Mouse (Mus musculus): ENCODE data around the gene Gm17332. TPM values are rescaled to one million over a fixed set of nuclear protein-coding genes. Genes with fewer than 3 reads are reported as not detected.
A peak's percentile ranks its signal among the peaks of the same experiment; 100 is the strongest.
"Not testable (repeated sequence)": the region's sequence is repeated elsewhere in the genome, so short reads cannot be mapped to it uniquely, and the experiment has no call there.

Gene Gm17332
- polyA plus RNA-seq, 1 experiment from 2014 or later = not detected

DNA sequence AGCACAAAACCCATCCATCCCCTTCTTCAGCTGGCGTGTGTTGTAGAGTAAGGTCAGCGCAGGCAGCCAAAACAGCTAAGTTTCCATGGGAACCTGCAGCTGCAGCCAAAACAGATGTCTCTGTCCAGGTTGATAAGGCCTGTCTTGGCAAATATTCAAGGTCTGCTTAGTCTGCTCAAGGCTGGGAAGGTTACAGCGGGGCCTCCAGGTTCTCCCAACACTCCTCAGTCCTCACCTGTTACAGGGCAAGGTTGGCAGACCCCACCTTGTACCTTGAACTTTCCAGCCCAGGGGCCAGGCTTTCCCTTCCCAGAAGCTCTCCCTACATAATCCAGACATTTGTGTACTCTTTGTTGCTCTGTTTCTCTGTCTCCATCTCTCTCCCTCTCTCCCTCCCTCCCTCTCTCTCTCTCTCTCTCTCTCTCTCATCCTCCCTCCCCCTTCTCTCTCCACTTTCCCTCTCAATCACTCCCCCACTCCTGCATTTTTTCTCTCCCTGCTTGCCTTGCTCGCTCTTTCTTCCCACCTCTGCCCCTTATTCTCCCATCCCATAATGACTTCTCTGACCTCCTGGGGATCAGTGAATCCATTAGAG lies 12.1 kb downstream of the Gm17332 start:
- no peak overlapping the region for H3K27ac ChIP-seq (replicated peaks)
- peak; percentile 26 for DNase-seq (ENCODE audit: low spot score)

GRCm38 (mm10) chr11:31169161-31170051 lies 12.9 kb downstream of the Gm17332 start:
- Histone ChIP-seq H3K27me3 (ENCODE audit: control insufficient read depth, insufficient read depth, low read length) (no peaks in the 10 kb centered on the region), H3K4me2 (replicated peaks; ENCODE audit: low read depth) (peak overlapping the region; percentile 59), H3K27ac (replicated peaks) (peak overlapping the region; percentile 53; the same call in 1 of the 2 replicates), H3K4me3 (ENCODE audit: low read depth, low read length) (peak overlapping the region; percentile 44), H3K4me1 (replicated peaks; ENCODE audit: control insufficient read depth, insufficient read depth) (no peaks in the 10 kb centered on the region), H3K9ac (ENCODE audit: low read length) (peak overlapping the region; percentile 31), H3K9me3 (ENCODE audit: control insufficient read depth, low read length) (no peaks in the 10 kb centered on the region), H3K36me3 (ENCODE audit: control insufficient read depth, insufficient read depth, low read length) (no peaks in the 10 kb centered on the region)
- WGBS = 4% methylated on average over 20 of the region's 21 CpGs
- ATAC-seq (ENCODE audit: low FRiP score, low TSS enrichment) (peak; percentile 69; the same call in 1 of the 2 replicates), DNase-seq (ENCODE audit: low spot score) (peak; percentile 29)
- TF ChIP-seq EP300 (optimal IDR thresholded peaks at IDR 0.05) = no peak
- no peak for TF ChIP-seq CTCF (IDR thresholded peaks at IDR 0.05; ENCODE audit: low read depth)

More for the DNA sequence above, 12.1 kb downstream of the Gm17332 start:
- H3K27me3 ChIP-seq (ENCODE audit: control insufficient read depth, insufficient read depth, low read length) = no peaks in the 10 kb centered on the region
- TF ChIP-seq EP300 (optimal IDR thresholded peaks at IDR 0.05) (no peak), CTCF (IDR thresholded peaks at IDR 0.05; ENCODE audit: low read depth) (no peak)
- no peak overlapping the region for H3K9ac ChIP-seq (ENCODE audit: low read length)
- no peaks in the 10 kb centered on the region for H3K4me1 ChIP-seq (replicated peaks; ENCODE audit: control insufficient read depth, insufficient read depth)
- H3K4me3 ChIP-seq (ENCODE audit: low read depth, low read length) = peak overlapping the region; percentile 44; the same call in 1 of the 2 replicates
- no peaks in the 10 kb centered on the region for H3K9me3 ChIP-seq (ENCODE audit: control insufficient read depth, low read length)
- H3K4me2 ChIP-seq (replicated peaks; ENCODE audit: low read depth) = peak overlapping the region; percentile 59
- 14% methylated on average over 4 of the region's 4 CpGs for WGBS
- no peaks in the 10 kb centered on the region for H3K36me3 ChIP-seq (ENCODE audit: control insufficient read depth, insufficient read depth, low read length)
- ATAC-seq (ENCODE audit: low FRiP score, low TSS enrichment) = peak; percentile 75

DNA sequence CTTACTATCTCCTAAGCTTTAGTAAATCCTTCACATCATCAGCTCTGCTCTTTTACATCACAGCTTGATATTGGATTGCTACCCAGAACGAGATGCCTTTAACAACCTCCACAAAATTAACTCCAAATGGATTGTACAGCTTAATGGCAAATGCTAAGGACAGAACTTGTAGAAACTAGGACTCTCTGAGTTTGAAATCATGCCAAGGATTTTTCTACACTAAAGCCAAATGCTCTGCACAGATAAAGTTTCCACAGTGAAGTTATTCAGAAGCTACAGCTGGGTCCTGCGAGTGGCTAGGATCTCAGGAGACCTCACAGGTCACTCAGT lies 13.5 kb downstream of the Gm17332 start:
- Histone ChIP-seq H3K4me2 (replicated peaks; ENCODE audit: low read depth) (peak overlapping the region; percentile 59), H3K27me3 (ENCODE audit: control insufficient read depth, insufficient read depth, low read length) (no peaks in the 10 kb centered on the region), H3K36me3 (ENCODE audit: control insufficient read depth, insufficient read depth, low read length) (no peaks in the 10 kb centered on the region), H3K27ac (replicated peaks) (no peak overlapping the region; the same call in 1 of the 2 replicates), H3K4me1 (replicated peaks; ENCODE audit: control insufficient read depth, insufficient read depth) (no peaks in the 10 kb centered on the region), H3K9me3 (ENCODE audit: control insufficient read depth, low read length) (no peaks in the 10 kb centered on the region), H3K4me3 (ENCODE audit: low read depth, low read length) (peak overlapping the region; percentile 44; the same call in 1 of the 2 replicates), H3K9ac (ENCODE audit: low read length) (no peak overlapping the region; the same call in 1 of the 2 replicates)
- TF ChIP-seq CTCF (IDR thresholded peaks at IDR 0.05; ENCODE audit: low read depth) (no peak), EP300 (optimal IDR thresholded peaks at IDR 0.05) (no peak)
- ATAC-seq (ENCODE audit: low FRiP score, low TSS enrichment) = peak; percentile 26; the same call in 1 of the 2 replicates
- 31% methylated on average over 2 of the region's 2 CpGs for WGBS
- DNase-seq (ENCODE audit: low spot score) = no peak

- ATAC-seq (ENCODE audit: low FRiP score, low TSS enrichment) (no peak), DNase-seq (ENCODE audit: low spot score) (no peak)
- H3K4me2 ChIP-seq (replicated peaks; ENCODE audit: low read depth) = no peak overlapping the region
- no peaks in the 10 kb centered on the region for H3K4me1 ChIP-seq (replicated peaks; ENCODE audit: control insufficient read depth, insufficient read depth)
- H3K9ac ChIP-seq (ENCODE audit: low read length) = no peak overlapping the region
- H3K27ac ChIP-seq (replicated peaks) = no peak overlapping the region
- no peaks in the 10 kb centered on the region for H3K36me3 ChIP-seq (ENCODE audit: control insufficient read depth, insufficient read depth, low read length)
- no peak overlapping the region for H3K4me3 ChIP-seq (ENCODE audit: low read depth, low read length)
- WGBS = 86% methylated on average over 3 of the region's 3 CpGs
- no peak for TF ChIP-seq EP300 (optimal IDR thresholded peaks at IDR 0.05)
- no peak for TF ChIP-seq CTCF (IDR thresholded peaks at IDR 0.05; ENCODE audit: low read depth)
- H3K27me3 ChIP-seq (ENCODE audit: control insufficient read depth, insufficient read depth, low read length) = no peaks in the 10 kb centered on the region
- H3K9me3 ChIP-seq (ENCODE audit: control insufficient read depth, low read length) = no peaks in the 10 kb centered on the region
Observed at GRCm38 (mm10) chr11:31157021-31157420, 25.2 kb downstream of the Gm17332 start.

- not testable (repeated sequence) for H3K4me3 ChIP-seq (ENCODE audit: low read depth, low read length); ATAC-seq (ENCODE audit: low FRiP score, low TSS enrichment); H3K9me3 ChIP-seq (ENCODE audit: control insufficient read depth, low read length); H3K27me3 ChIP-seq (ENCODE audit: control insufficient read depth, insufficient read depth, low read length); H3K27ac ChIP-seq (replicated peaks); H3K9ac ChIP-seq (ENCODE audit: low read length); H3K36me3 ChIP-seq (ENCODE audit: control insufficient read depth, insufficient read depth, low read length); H3K4me1 ChIP-seq (replicated peaks; ENCODE audit: control insufficient read depth, insufficient read depth); H3K4me2 ChIP-seq (replicated peaks; ENCODE audit: low read depth); DNase-seq (ENCODE audit: low spot score)
- WGBS = 50% methylated on average over 1 of the region's 1 CpGs
Observed at GRCm38 (mm10) chr11:31138394-31138793, 43.9 kb downstream of the Gm17332 start.

DNA sequence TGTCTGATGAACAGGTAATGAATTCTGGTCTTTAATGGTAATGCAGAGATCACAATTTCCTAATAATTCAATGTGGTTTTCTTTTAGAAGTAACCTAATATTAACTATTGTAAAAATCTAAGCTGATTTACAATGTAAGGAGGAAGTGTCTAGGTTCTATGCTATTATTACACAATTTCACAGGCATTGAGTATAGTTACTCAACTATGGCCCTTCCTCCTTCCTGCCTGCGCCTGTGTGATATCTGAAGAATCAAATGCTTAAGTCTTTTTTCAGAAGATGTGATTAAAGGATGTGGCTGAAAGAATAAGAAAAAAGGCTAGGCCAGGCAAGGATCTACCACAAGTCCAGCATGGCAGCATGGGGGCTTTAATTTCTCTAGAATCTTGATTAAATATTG lies 47.4 kb downstream of the Gm17332 start:
- not testable (repeated sequence) for DNase-seq (ENCODE audit: low spot score); H3K4me3 ChIP-seq (ENCODE audit: low read depth, low read length); ATAC-seq (ENCODE audit: low FRiP score, low TSS enrichment); H3K27me3 ChIP-seq (ENCODE audit: control insufficient read depth, insufficient read depth, low read length); H3K36me3 ChIP-seq (ENCODE audit: control insufficient read depth, insufficient read depth, low read length); H3K27ac ChIP-seq (replicated peaks); H3K4me1 ChIP-seq (replicated peaks; ENCODE audit: control insufficient read depth, insufficient read depth); H3K4me2 ChIP-seq (replicated peaks; ENCODE audit: low read depth); H3K9ac ChIP-seq (ENCODE audit: low read length); H3K9me3 ChIP-seq (ENCODE audit: control insufficient read depth, low read length)
- WGBS = 53% methylated on average over 1 of the region's 1 CpGs

DNA sequence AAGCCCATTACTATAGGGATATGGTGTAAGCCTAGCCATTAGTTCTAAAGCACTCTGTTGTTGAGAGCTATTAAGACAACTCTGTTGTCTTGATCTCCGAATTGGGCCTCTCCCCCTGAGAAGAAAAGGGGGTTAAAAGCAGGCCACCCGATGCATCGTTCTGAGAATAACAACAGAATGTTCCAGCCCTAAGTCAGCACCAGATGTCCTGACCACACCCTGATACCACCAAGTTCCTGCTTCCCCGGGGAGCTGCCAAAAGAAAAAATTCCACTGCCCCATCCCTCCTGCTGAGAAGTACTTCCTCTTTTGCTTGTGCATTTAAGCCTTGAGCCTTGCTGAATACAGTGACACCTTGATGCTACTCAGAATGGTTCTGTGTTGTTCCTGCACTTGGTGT lies 48.5 kb downstream of the Gm17332 start:
- not testable (repeated sequence) for H3K4me2 ChIP-seq (replicated peaks; ENCODE audit: low read depth); H3K9ac ChIP-seq (ENCODE audit: low read length); H3K9me3 ChIP-seq (ENCODE audit: control insufficient read depth, low read length); H3K27ac ChIP-seq (replicated peaks); H3K4me3 ChIP-seq (ENCODE audit: low read depth, low read length); H3K36me3 ChIP-seq (ENCODE audit: control insufficient read depth, insufficient read depth, low read length); H3K27me3 ChIP-seq (ENCODE audit: control insufficient read depth, insufficient read depth, low read length); DNase-seq (ENCODE audit: low spot score); H3K4me1 ChIP-seq (replicated peaks; ENCODE audit: control insufficient read depth, insufficient read depth); ATAC-seq (ENCODE audit: low FRiP score, low TSS enrichment)
- WGBS = 55% methylated on average over 4 of the region's 4 CpGs
